Mouse (Mus musculus): ENCODE measurements at regions not wholly inside any gene's neighbourhood (a gene's known extent, or its start where the extent isn't known, plus 50 kb on each side); places are given as distances from the start of the nearest gene placed in this dataset.

DNA sequence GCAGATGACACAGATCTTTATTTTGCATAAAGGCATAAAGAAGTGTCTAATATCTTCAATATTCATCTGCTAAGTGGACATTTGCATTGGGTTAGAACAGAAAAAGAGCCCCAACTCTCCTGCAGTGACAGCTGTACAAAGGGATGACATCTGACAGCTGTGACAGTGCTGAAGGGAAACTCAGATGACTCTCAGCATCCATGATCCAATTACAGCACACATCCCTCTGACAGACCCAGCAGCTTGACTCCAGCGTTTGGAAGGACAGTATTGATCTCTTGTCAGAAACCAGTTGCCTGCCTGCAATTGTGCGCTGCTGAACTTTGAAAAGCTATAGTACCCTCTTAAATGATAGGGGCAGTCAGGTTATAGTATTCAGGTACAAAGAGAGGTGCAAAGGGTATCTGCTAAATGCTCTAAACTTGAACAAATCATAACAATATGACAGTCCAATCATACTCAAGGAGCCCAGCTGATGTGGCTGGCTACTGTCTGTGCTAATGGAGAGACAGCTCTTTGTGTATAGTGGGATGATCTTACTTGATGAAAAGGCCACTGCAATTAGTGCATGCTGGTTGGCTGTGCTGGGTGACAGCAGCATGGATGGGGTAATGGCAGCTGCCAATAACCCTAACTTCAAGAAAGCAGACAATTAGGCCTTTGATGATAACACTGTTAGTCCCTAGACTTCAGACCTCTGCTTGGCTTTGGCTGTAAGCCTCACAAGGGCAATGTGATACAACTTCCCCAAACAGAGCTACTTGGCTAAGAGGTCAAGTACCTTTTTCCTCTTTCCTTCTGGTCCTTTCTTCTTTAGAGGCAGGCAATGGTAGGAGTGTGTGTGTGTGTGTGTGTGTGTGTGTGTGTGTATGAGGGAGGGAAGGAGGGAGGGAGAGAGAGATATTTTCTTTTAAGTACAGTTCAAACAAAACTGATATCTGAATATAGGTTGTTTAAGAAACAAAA lies 662.9 kb downstream of the Nr4a2 start:
- CTCF ChIA-PET, result no interaction called here
- POLR2A ChIA-PET, result no interaction called here

DNA sequence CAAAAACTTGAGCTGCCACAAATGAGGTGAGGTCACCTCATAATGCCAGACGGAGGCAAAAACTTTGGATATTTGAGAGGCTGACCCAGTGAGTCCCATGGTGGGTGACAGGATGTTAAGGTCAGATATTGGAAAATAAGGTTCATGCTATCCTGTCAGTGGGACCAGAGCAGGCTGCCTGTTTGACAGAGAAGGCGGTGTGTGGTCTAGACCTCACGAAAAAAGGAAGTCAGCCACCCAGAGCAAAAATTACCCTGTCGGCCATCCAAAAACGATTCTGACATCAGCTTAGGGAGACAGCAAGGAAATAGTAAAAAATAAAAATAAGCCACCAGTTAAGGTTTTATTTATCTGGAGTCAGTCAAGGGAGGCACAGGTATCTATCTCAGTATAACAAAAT lies 664.4 kb downstream of the Nr4a2 start:
- POLR2A ChIA-PET, result no interaction called here
- CTCF ChIA-PET, result no interaction called here

- ChIA-PET CTCF (no interaction called here), POLR2A (no interaction called here)
Observed at GRCm38 (mm10) chr2:56457594-56457993, 666.2 kb downstream of the Nr4a2 start.

DNA sequence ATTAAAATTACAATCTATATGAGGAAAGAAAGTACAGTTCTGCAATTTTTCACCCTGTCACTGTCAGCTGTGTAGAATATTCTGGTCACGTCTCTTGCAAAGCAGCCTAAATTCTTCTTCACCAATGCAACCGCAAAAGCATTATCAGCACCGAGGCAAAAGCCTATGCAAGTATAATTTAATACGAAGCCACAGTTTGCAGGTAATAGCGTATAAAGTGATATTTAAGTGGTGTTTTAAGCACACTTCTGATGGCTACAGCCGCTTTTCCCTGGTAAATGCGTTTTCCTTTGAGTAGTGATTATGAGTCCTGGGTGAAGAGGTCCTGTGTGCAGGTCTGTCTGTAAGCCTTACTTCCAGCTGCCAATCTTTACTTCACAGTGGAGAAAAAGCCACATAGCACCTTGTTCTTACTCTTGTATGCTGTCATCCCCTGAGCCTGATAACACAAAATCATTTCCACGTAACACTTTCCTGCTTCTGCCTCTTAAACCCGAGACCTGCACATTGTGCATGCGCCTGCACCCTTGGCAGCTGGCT lies 667.9 kb downstream of the Nr4a2 start:
- ChIA-PET POLR2A (no interaction called here), CTCF (no interaction called here)

DNA sequence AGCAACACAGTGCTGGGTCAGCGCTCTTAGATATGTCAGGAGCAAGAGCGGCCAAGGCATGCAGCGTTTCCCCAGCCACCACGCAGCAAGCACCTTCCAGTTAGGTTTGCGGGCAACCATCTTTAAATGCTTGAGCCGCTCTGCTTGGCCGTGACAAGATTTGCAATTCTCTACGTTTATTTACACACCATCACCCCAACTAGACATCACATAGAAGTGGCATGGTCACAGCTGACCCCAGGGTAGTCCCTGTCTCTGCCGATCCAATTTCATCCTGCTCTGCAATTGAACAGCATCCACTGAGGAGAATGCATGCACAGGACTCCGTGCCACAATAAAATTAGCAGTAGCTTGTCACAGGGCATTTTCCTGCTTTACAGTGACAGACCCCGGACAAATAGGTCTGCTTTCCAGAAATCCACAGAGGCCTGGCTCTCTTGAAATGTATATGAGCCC lies 669.2 kb downstream of the Nr4a2 start:
- ChIA-PET CTCF (no interaction called here), POLR2A (no interaction called here)

- CTCF ChIA-PET, result interaction anchor here in 1 of 4 experiments (1.2 kb wide), 1 partner anchor 9 kb away, joined by 3 read pairs; no protein-coding TSS in a partner anchor
- POLR2A ChIA-PET, result no interaction called here
Observed at GRCm38 (mm10) chr2:56440916-56441315, 682.9 kb downstream of the Nr4a2 start.
